Mouse (Mus musculus) large intestine, adult 2 months (tissue): Measurements from ENCODE around the gene Gkn3. TPM values are rescaled to one million over a fixed set of nuclear protein-coding genes. Genes with fewer than 3 reads are reported as not detected.

Experiments used
- DNase-seq: peaks from one replicate; pipeline ENCODE4 v3.0.0-alpha.2; 2012; ENCODE audit warnings: low read depth, low spot score
- WGBS: fragments of 180-500 bp; shearing (Covaris S2); methylation state at CpG from one replicate; pipeline ENCODE4 v1.1.7; 2018; 5-methylcytosine and 5-hydroxymethylcytosine counted together
- polyA plus RNA-seq: library from polyadenylated mRNA; depleted of rRNA; stranded (reverse); fragments of >200 nt; gene quantifications from 2 replicates; pipeline ENCODE4 v1.2.3, GENCODE M21; 2012; rRNA removed

Gkn3 gene
- polyA plus RNA-seq, 1 experiment, result 1.7 TPM

GRCm38 (mm10) chr6:87373057-87373456 is 15.7 kb downstream of the Gkn3 start, which contains the start of gene Gkn2:
Gene Gkn2, plus strand, starts transcription at chr6:87373357.
- WGBS, result 62% methylated on average over 9 of the region's 9 CpGs
- DNase-seq, result no peak

DNA sequence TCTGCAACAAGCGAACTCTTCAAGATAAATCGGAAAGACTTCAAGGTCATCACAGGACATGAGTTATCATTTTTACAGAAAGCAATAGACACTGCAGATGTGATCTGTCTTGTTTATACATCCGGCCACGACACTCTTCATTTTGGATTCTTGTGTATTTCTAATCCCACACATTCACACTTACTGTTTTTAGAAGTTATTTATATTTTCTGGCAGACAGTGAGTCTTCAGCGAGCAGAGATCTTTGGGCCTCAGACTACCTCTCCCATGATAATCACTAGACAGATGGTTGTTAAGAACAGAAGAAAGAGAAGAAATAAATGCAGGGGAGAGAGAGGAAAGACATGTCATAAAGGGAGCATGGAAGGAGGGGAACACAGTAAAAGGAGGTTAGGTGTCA is 19.5 kb downstream of the Gkn3 start:
- whole genome bisulfite sequencing, result 77% methylated on average over 5 of the region's 5 CpGs

DNA sequence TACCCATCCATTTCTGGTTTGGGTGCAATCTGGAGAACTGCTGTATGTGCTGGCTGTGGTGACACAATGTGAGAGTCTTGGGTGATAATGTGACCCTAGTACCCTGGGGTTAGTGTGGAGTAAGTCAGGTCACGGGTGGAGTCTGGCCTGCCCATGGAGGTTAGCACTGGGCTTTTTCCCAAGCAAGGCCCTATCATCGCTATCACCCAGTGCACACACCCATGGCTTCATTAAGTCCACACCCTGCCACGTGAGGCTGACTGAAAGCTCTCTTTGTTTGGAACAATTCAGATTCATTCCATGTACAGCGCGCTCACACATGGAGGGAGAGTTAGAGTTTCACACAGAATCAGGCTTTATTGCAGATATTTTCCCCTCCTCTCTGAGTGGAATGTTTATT is 34.3 kb downstream of the Gkn3 start:
- peak; percentile 45 for DNase-seq
- 32% methylated on average over 5 of the region's 5 CpGs for WGBS

More for the DNA sequence above, 19.5 kb downstream of the Gkn3 start:
- DNase-seq, result no peak

- 90% methylated on average over 8 of the region's 8 CpGs for WGBS
- DNase-seq, result no peak
Measured at GRCm38 (mm10) chr6:87350829-87351228, 37.9 kb downstream of the Gkn3 start, which contains the start of gene Gkn1. Gene Gkn1, minus strand, starts transcription at chr6:87350942.

GRCm38 (mm10) chr6:87335935-87336295 is 52.8 kb downstream of the Gkn3 start:
- no peak for DNase-seq
- WGBS, result 22% methylated on average over 6 of the region's 6 CpGs

GRCm38 (mm10) chr6:87335091-87335934 is 53.4 kb downstream of the Gkn3 start, which contains the start of gene Antxr1:
Gene Antxr1, minus strand, starts transcription at chr6:87335821.
- WGBS, result 2% methylated on average over 54 of the region's 54 CpGs
- no peak for DNase-seq

DNA sequence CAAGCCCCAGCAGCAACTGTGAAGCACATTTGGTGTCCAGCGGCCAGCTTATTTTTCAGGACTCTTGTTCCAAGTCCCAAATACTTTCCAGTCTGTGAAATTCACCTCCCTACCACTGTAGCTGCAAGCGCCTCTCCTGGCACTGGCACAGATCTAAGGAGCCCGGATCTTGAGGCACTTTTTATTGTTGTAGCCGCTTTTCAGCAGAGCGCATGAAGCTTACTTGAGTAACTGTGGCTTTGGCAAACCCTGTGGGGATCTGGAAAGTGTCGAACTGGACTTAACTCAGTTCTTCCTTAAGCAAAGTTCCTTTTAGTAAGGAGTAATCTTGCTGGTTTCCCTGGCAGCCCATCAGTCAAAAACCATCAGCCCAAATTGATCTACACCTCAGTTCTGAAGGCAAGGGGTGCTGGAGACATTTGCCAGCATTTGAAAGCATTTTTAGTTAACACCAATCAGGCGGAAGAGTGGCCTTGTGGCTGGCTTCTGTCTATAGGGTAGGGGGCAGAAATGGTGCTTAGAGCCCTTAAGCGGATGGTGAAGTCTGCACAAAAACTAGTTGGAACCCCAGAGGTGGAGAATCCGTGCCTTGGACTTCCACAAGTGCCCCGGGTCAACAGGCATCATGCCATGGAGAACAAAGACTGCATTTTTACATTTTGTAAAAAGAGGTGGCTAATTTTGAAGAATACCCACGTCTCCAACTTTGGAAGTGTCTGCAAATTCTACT is 54.2 kb downstream of the Gkn3 start:
- 31% methylated on average over 11 of the region's 11 CpGs for WGBS
- no peak for DNase-seq

Other genes starting within 250 kb of the Gkn3 start
- 3.7 and 5.1 TPM in 2 replicates for gene Antxr1, start 53.1 kb downstream of the Gkn3 start, polyA plus RNA-seq
- 1.2 and 6.3 TPM in 2 replicates for gene Gkn1, start 38.0 kb downstream of the Gkn3 start, polyA plus RNA-seq
- gene Gkn2, start 15.6 kb downstream of the Gkn3 start, polyA plus RNA-seq, result 0.88 and 4.7 TPM in 2 replicates
- gene Bmp10, start 40.1 kb upstream of the Gkn3 start, polyA plus RNA-seq, result not detected in 2 replicates
- 2.5 and 3.0 TPM in 2 replicates for gene Arhgap25, start 144.3 kb upstream of the Gkn3 start, polyA plus RNA-seq
- gene Prokr1, start 201.8 kb upstream of the Gkn3 start, polyA plus RNA-seq, result 0.16 and 0.38 TPM in 2 replicates